Comparison of ENCODE assay signal across 8 mouse cellular contexts in genomic region chr14:104467966-104468622, GRCm38 (mm10). TPM values are rescaled to one million over a fixed set of nuclear protein-coding genes. Genes with fewer than 3 reads are reported as not detected.
DNase-seq lines count a peak whose midpoint lies in the region; ATAC-seq and TF ChIP-seq lines count a peak whose summit lies in the region.

Gene Pou4f1, minus strand, starts transcription at chr14:104467999.

- WGBS in cerebellum, adult 2 months = 1% methylated on average over 62 of the region's 62 CpGs
- WGBS in forebrain, embryonic 13.5 days = under 1% methylated on average over 55 of the region's 62 CpGs
- WGBS in hindbrain, embryonic 16.5 days = under 1% methylated on average over 61 of the region's 62 CpGs
- under 1% methylated on average over 61 of the region's 62 CpGs for WGBS in liver, embryonic 16.5 days (ENCODE audit: insufficient replicate concordance)
- under 1% methylated on average over 62 of the region's 62 CpGs for WGBS in neural tube, embryonic 13.5 days

- peak; percentile 93 for ATAC-seq in forebrain, embryonic 13.5 days
- ATAC-seq in hindbrain, embryonic 16.5 days = peak; percentile 93
- ATAC-seq in liver, embryonic 16.5 days (ENCODE audit: low read depth) = peak; percentile 84
- peak; percentile 91 for ATAC-seq in neural tube, embryonic 13.5 days (ENCODE audit: low read depth)

- H3K4me2 ChIP-seq in forebrain, embryonic 13.5 days = peak within 1 kb of the TSS; percentile 85
- peak within 1 kb of the TSS; percentile 82 for H3K4me2 ChIP-seq in hindbrain, embryonic 16.5 days (ENCODE audit: low read length)
- peak within 1 kb of the TSS; percentile 64 for H3K4me2 ChIP-seq in liver, embryonic 16.5 days (ENCODE audit: low read depth, low read length)
- H3K4me2 ChIP-seq in neural tube, embryonic 13.5 days = peak within 1 kb of the TSS; percentile 69

- H3K27me3 ChIP-seq in cerebellum, adult 2 months (ENCODE audit: control insufficient read depth, insufficient read depth, low read length) = peaks cover 26% of the 10 kb centered on the region
- peaks cover 97% of the 10 kb centered on the region for H3K27me3 ChIP-seq in forebrain, embryonic 13.5 days
- peaks cover 56% of the 10 kb centered on the region for H3K27me3 ChIP-seq in hindbrain, embryonic 16.5 days (replicated peaks; ENCODE audit: control insufficient read depth, insufficient read depth, low read length)
- H3K27me3 ChIP-seq in liver, embryonic 16.5 days (ENCODE audit: control insufficient read depth, insufficient read depth, low read depth, low read length) = peaks cover 95% of the 10 kb centered on the region
- peaks cover 95% of the 10 kb centered on the region for H3K27me3 ChIP-seq in neural tube, embryonic 13.5 days

- DNase-seq in cerebellum, adult 2 months = no peak
- no peak for DNase-seq in cerebellum, adult 9-10 months
- DNase-seq in WW6 (ENCODE audit: low read depth, low spot score) = peak; percentile 67
- no peak for DNase-seq in left cerebral cortex, adult 11 months (ENCODE audit: low spot score)

- peak within 1 kb of the TSS; percentile 58 for H3K9ac ChIP-seq in forebrain, embryonic 13.5 days
- H3K9ac ChIP-seq in hindbrain, embryonic 16.5 days (ENCODE audit: low read depth, low read length) = peak within 1 kb of the TSS; percentile 65
- H3K9ac ChIP-seq in liver, embryonic 16.5 days (ENCODE audit: low read depth, low read length) = no peak within 1 kb of the TSS
- peak within 1 kb of the TSS; percentile 86 for H3K9ac ChIP-seq in neural tube, embryonic 13.5 days

- H3K36me3 ChIP-seq in forebrain, embryonic 13.5 days (ENCODE audit: poor library complexity, severe bottlenecking) = no peaks in the 10 kb centered on the region
- no peaks in the 10 kb centered on the region for H3K36me3 ChIP-seq in hindbrain, embryonic 16.5 days (ENCODE audit: control insufficient read depth, insufficient read depth, low read length)
- no peaks in the 10 kb centered on the region for H3K36me3 ChIP-seq in liver, embryonic 16.5 days (ENCODE audit: control insufficient read depth, insufficient read depth)
- no peaks in the 10 kb centered on the region for H3K36me3 ChIP-seq in neural tube, embryonic 13.5 days

- no peak for TF ChIP-seq CTCF in cerebellum, adult 2 months (IDR thresholded peaks at IDR 0.05; ENCODE audit: borderline replicate concordance, insufficient read depth, low read depth, low read length)

- H3K4me3 ChIP-seq in cerebellum, adult 2 months (replicated peaks; ENCODE audit: insufficient read depth, low read depth, low read length) = peak within 1 kb of the TSS; percentile 10
- peak within 1 kb of the TSS; percentile 57 for H3K4me3 ChIP-seq in forebrain, embryonic 13.5 days
- H3K4me3 ChIP-seq in hindbrain, embryonic 16.5 days (ENCODE audit: low read length) = peak within 1 kb of the TSS; percentile 65
- peak within 1 kb of the TSS; percentile 54 for H3K4me3 ChIP-seq in liver, embryonic 16.5 days (ENCODE audit: low read depth, low read length)
- H3K4me3 ChIP-seq in neural tube, embryonic 13.5 days = peak within 1 kb of the TSS; percentile 59

- no peak within 1 kb of the TSS for H3K27ac ChIP-seq in cerebellum, adult 2 months (ENCODE audit: insufficient read depth, low read length)
- no peak within 1 kb of the TSS for H3K27ac ChIP-seq in forebrain, embryonic 13.5 days
- H3K27ac ChIP-seq in hindbrain, embryonic 16.5 days (ENCODE audit: low read depth, low read length) = peak within 1 kb of the TSS; percentile 56; the same call in 1 of the 2 replicates
- no peak within 1 kb of the TSS for H3K27ac ChIP-seq in liver, embryonic 16.5 days (ENCODE audit: low read length)
- peak within 1 kb of the TSS; percentile 95 for H3K27ac ChIP-seq in neural tube, embryonic 13.5 days (replicated peaks)

- no peaks in the 10 kb centered on the region for H3K4me1 ChIP-seq in cerebellum, adult 2 months (ENCODE audit: control insufficient read depth, insufficient read depth, low read length)
- H3K4me1 ChIP-seq in forebrain, embryonic 13.5 days = peaks cover 29% of the 10 kb centered on the region
- H3K4me1 ChIP-seq in hindbrain, embryonic 16.5 days (ENCODE audit: control insufficient read depth, insufficient read depth, low read depth, low read length) = peaks cover 25% of the 10 kb centered on the region
- H3K4me1 ChIP-seq in liver, embryonic 16.5 days (ENCODE audit: control insufficient read depth, low read depth, low read length) = peaks cover 4% of the 10 kb centered on the region; the same call in 1 of the 2 replicates
- H3K4me1 ChIP-seq in neural tube, embryonic 13.5 days (replicated peaks) = peaks cover 63% of the 10 kb centered on the region

- TF ChIP-seq POLR2A in cerebellum, adult 2 months (IDR thresholded peaks at IDR 0.05; ENCODE audit: borderline replicate concordance, insufficient read depth, low read length) = no peak

- no peaks in the 10 kb centered on the region for H3K9me3 ChIP-seq in forebrain, embryonic 13.5 days (replicated peaks)
- no peaks in the 10 kb centered on the region for H3K9me3 ChIP-seq in hindbrain, embryonic 16.5 days (ENCODE audit: control insufficient read depth, low read length)
- no peaks in the 10 kb centered on the region for H3K9me3 ChIP-seq in liver, embryonic 16.5 days (replicated peaks; ENCODE audit: control insufficient read depth, low read length)
- H3K9me3 ChIP-seq in neural tube, embryonic 13.5 days = no peaks in the 10 kb centered on the region

RNA-seq across cellular contexts. Expression of gene Pou4f1, which starts in this region (rescaled TPM):
- 0.61 and 1.8 TPM in 2 replicates for polyA plus RNA-seq in cerebellum, adult 2 months (2012; rRNA removed)
- polyA plus RNA-seq in forebrain, embryonic 13.5 days (2015; fragmentation: Nextera tagmentation; extraction: Ambion mirVana) = 2.7 and 5.6 TPM in 2 replicates
- polyA plus RNA-seq in hindbrain, embryonic 16.5 days (2015; fragmentation: Nextera tagmentation; extraction: Ambion mirVana) = 33.4 and 34.8 TPM in 2 replicates
- polyA plus RNA-seq in liver, embryonic 16.5 days (2015; fragmentation: Nextera tagmentation; extraction: Ambion mirVana) = not detected in 2 replicates
- polyA plus RNA-seq in neural tube, embryonic 13.5 days (2015; fragmentation: Nextera tagmentation; extraction: Ambion mirVana) = 154 and 159 TPM in 2 replicates

Comparison
In these comparisons a context has a peak if more than half of its experiments do, and no peak if none do; other contexts are left out.
1. Peak in ATAC-seq, H3K4me3 ChIP-seq and H3K4me2 ChIP-seq in liver, embryonic 16.5 days; RNA of the gene not detected or under 1 TPM.
2. H3K27ac ChIP-seq: peak in hindbrain, embryonic 16.5 days (single experiment) and neural tube, embryonic 13.5 days (single experiment); none in cerebellum, adult 2 months (single experiment), forebrain, embryonic 13.5 days (single experiment) and liver, embryonic 16.5 days (single experiment).
3. H3K4me3 ChIP-seq: peak in every context shown above with its lines; median percentile 65 in hindbrain, embryonic 16.5 days; 59 in neural tube, embryonic 13.5 days; 57 in forebrain, embryonic 13.5 days; 54 in liver, embryonic 16.5 days; 10 in cerebellum, adult 2 months.
4. Peak in every context shown above with its lines, with median percentiles within 50 percentile points of each other: ATAC-seq and H3K4me2 ChIP-seq.